ENCODE assay signal across 12 mouse cellular contexts in the genomic region with DNA sequence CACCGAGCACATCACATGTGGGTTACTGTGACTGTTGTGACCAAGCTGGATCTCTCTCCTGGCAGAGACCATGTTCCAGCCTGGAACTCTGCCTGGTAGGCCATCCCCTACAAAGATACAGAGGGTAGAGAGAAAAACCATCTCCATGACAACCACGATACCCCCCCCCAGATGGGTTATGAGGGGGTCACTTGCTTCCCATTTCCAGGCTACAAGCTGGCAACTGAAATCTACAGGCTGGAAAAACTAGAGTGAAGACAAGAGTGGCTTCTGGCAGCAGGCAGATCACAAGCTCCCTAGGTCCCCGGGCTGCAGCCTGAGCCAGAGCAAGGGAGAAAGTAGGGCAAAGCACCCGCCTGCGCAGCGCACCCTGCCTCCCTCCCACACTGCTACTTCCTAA. TPM values are rescaled to one million over a fixed set of nuclear protein-coding genes. Genes with fewer than 3 reads are reported as not detected.
DNase-seq lines count a peak whose midpoint lies in the region; ATAC-seq and TF ChIP-seq lines count a peak whose summit lies in the region.
"Had no signal": no experiment of that assay in that cellular context is flagged by ENCODE, and none has a peak within 500 bp of the region (broad histone marks: within the 10 kb centered on the region; RNA-seq: fewer than 3 reads in every experiment).

No protein-coding gene starts in this region.

- no peak overlapping the region for H3K27ac ChIP-seq in heart, embryonic 11.5 days (ENCODE audit: low read depth, low read length)
- peak overlapping the region; percentile 67 for H3K27ac ChIP-seq in left cerebral cortex, adult 2 months
- H3K27ac ChIP-seq: hindbrain, embryonic 12.5 days; liver, embryonic 15.5 days had no signal

- H3K4me2 ChIP-seq in heart, embryonic 11.5 days, result no peak overlapping the region
- H3K4me2 ChIP-seq: hindbrain, embryonic 12.5 days; liver, embryonic 15.5 days had no signal

- no peak for TF ChIP-seq CTCF in left cerebral cortex, adult 2 months (IDR thresholded peaks at IDR 0.05)

- H3K9me3 ChIP-seq in heart, embryonic 11.5 days (replicated peaks; ENCODE audit: control insufficient read depth, low read length), result no peaks in the 10 kb centered on the region
- H3K9me3 ChIP-seq: hindbrain, embryonic 12.5 days; liver, embryonic 15.5 days had no signal

- no peak overlapping the region for H3K4me3 ChIP-seq in heart, embryonic 11.5 days (ENCODE audit: low read depth, low read length)
- H3K4me3 ChIP-seq in left cerebral cortex, adult 2 months, result no peak overlapping the region
- H3K4me3 ChIP-seq: hindbrain, embryonic 12.5 days; liver, embryonic 15.5 days had no signal

- H3K9ac ChIP-seq in heart, embryonic 11.5 days (ENCODE audit: low read depth, low read length), result no peak overlapping the region
- H3K9ac ChIP-seq: hindbrain, embryonic 12.5 days; liver, embryonic 15.5 days had no signal

- peak; percentile 11 to 18 for DNase-seq in heart, adult 18-20 months
- DNase-seq in adrenal gland, postnatal 25 days, result peak; percentile 34
- peak; percentile 74 to 76 for DNase-seq in cerebellum, postnatal 14 days
- DNase-seq in left cerebral cortex, adult 2 months (ENCODE audit: extremely low spot score in 1 of 2, low spot score in 2 of 2), result peak; percentile 47 to 48
- DNase-seq in urinary bladder, postnatal 25 days (ENCODE audit: low spot score), result no peak
- DNase-seq in testis, postnatal 14 days (ENCODE audit: low spot score), result no peak
- DNase-seq: gastrocnemius, postnatal 14 days; kidney, postnatal 36 days had no signal

- ATAC-seq in heart, embryonic 11.5 days (replicated peaks; ENCODE audit: insufficient number of reproducible peaks, low FRiP score, low TSS enrichment), result no peak
- ATAC-seq in activated CD4-positive, CD25-positive, alpha-beta regulatory T cell, adult 4 months, result no peak

- H3K36me3 ChIP-seq in heart, embryonic 11.5 days (ENCODE audit: control insufficient read depth, insufficient read depth, low read length), result no peaks in the 10 kb centered on the region
- H3K36me3 ChIP-seq: hindbrain, embryonic 12.5 days; liver, embryonic 15.5 days had no signal

- no peaks in the 10 kb centered on the region for H3K4me1 ChIP-seq in heart, embryonic 11.5 days (ENCODE audit: control insufficient read depth, insufficient read depth, low read length)
- H3K4me1 ChIP-seq: liver, embryonic 15.5 days had no signal

- intact Hi-C loops in left cerebral cortex, adult 2 months (cut with DNase I), result no loop called here

- no peaks in the 10 kb centered on the region for H3K27me3 ChIP-seq in heart, embryonic 11.5 days (ENCODE audit: control insufficient read depth, insufficient read depth, low read length)
- H3K27me3 ChIP-seq: hindbrain, embryonic 12.5 days; liver, embryonic 15.5 days had no signal

- 84% methylated on average over 6 of the region's 6 CpGs for WGBS in heart, embryonic 11.5 days (ENCODE audit: insufficient replicate concordance)

RNA-seq across cellular contexts. Expression of a gene that starts 54.0 kb away (rescaled TPM):
- total RNA-seq in heart, adult 18-20 months (2021), result under 1 TPM; 0.25 to 0.49 TPM
- 0.79 and 1.4 TPM in 2 replicates for polyA plus RNA-seq in heart, embryonic 11.5 days (2014; fragmentation: Nextera tagmentation; extraction: Ambion mirVana)
- 23.3 and 33.7 TPM in 2 replicates for total RNA-seq in adrenal gland, postnatal 25 days (2021)
- total RNA-seq in left cerebral cortex, adult 2 months (2021), result 100 to 1,000 TPM; 169 to 188 TPM
- not detected for polyA plus RNA-seq in activated CD4-positive, CD25-positive, alpha-beta regulatory T cell, adult 4 months (2017; shearing (Covaris generic))
- total RNA-seq: gastrocnemius, postnatal 14 days had no signal

RNA-seq across cellular contexts. Expression of a gene that starts 59.9 kb away (rescaled TPM):
- 10 to 100 TPM; 35.4 to 43.4 TPM for total RNA-seq in heart, adult 18-20 months (2021)
- 62.6 and 75.7 TPM in 2 replicates for polyA plus RNA-seq in heart, embryonic 11.5 days (2014; fragmentation: Nextera tagmentation; extraction: Ambion mirVana)
- 120 and 154 TPM in 2 replicates for total RNA-seq in adrenal gland, postnatal 25 days (2021)
- 100 to 1,000 TPM; 169 to 170 TPM for total RNA-seq in left cerebral cortex, adult 2 months (2021)
- 10 to 100 TPM; 50.9 to 69.5 TPM for polyA plus RNA-seq in activated CD4-positive, CD25-positive, alpha-beta regulatory T cell, adult 4 months (2017; shearing (Covaris generic))

Comparison
In these comparisons a context has a peak if more than half of its experiments do, and no peak if none do; other contexts are left out.
1. DNase-seq: peak in heart, adult 18-20 months (2 of 2), adrenal gland, postnatal 25 days (single experiment), cerebellum, postnatal 14 days (2 of 2) and left cerebral cortex, adult 2 months (2 of 2); none in urinary bladder, postnatal 25 days (single experiment) and testis, postnatal 14 days (single experiment).
2. RNA of a gene that starts 54.0 kb away (total RNA-seq): 169 to 188 TPM in left cerebral cortex, adult 2 months and 23.3 to 33.7 TPM in adrenal gland, postnatal 25 days; 0.25 to 0.49 TPM in heart, adult 18-20 months; every median in the first group is over 10 times any median in the second.